Mouse (Mus musculus) erythroblast, embryonic 14.5 days (primary cell): ENCODE measurements around the gene Iffo2. TPM values are rescaled to one million over a fixed set of nuclear protein-coding genes. Genes with fewer than 3 reads are reported as not detected.

Experiments used
- H3K27me3 ChIP-seq: 2 replicates; pipeline ENCODE4 v1.6.1; 2012; ENCODE audit warnings: inconsistent platforms; ENCODE audit not compliant: control insufficient read depth
- H3K36me3 ChIP-seq: 2 replicates; pipeline ENCODE4 v1.6.1; 2012; ENCODE audit warnings: mild to moderate bottlenecking, inconsistent platforms; ENCODE audit not compliant: control insufficient read depth
- H3K4me1 ChIP-seq: 2 replicates; pipeline ENCODE4 v1.6.1; 2012; ENCODE audit warnings: inconsistent platforms; ENCODE audit not compliant: control insufficient read depth
- H3K4me3 ChIP-seq: replicated peaks from 2 replicates; pipeline ENCODE3; 2012; ENCODE audit warnings: moderate library complexity, mild to moderate bottlenecking, inconsistent platforms
- H3K9me3 ChIP-seq: 2 replicates; pipeline ENCODE4 v1.6.1; 2012; ENCODE audit warnings: low read length, inconsistent platforms, mixed read lengths; ENCODE audit not compliant: control insufficient read depth
- GATA1 ChIP-seq: IDR thresholded peaks from 2 replicates; pipeline ENCODE4 v1.6.1; 2012; ENCODE audit warnings: low read length, inconsistent platforms, mixed read lengths
- TAL1 ChIP-seq: IDR thresholded peaks from 3 replicates; pipeline ENCODE4 v1.6.1; 2012; ENCODE audit warnings: low read length, inconsistent platforms, mixed read lengths
- polyA plus RNA-seq: library from polyadenylated mRNA; stranded (reverse); fragments of >175 nt; gene quantifications from 2 replicates; pipeline ENCODE4 v1.2.3, GENCODE M21; 2012

Gene Iffo2
- polyA plus RNA-seq, 1 experiment, result not detected

DNA sequence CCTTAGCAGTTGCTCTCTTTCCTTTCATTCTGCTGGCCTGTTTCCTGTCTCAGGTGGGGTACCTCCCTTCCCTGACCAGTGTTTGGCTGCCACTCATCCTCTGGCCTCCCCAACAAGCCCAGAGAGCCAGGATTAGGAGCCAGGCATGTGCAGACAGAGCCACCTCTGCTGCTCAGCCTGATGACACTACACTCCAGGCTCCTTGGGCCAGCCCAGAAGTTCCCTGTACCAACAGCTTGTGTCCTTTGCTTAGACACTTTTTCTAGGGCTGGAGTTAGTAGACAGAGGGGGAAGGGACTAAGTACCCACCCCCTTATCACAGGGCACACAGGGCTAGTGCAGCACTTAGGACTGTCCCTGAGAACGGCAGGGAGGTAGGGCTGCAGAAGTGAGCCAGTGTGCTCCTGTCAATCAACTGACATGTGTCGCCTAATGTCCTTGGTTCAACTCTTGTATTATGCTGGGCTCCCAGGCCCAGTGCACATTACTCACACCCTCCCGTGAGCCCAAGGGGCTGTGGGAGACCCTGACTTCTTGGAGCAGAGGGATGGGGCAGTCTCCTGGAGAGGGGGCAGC is 38.0 kb upstream of the Iffo2 start:
- Histone ChIP-seq H3K4me3 (no peak overlapping the region), H3K27me3 (no peaks in the 10 kb centered on the region), H3K36me3 (peaks cover 50% of the 10 kb centered on the region), H3K9me3 (no peaks in the 10 kb centered on the region), H3K4me1 (no peaks in the 10 kb centered on the region; the same call in 1 of the 2 replicates)
- TF ChIP-seq GATA1, result no peak

DNA sequence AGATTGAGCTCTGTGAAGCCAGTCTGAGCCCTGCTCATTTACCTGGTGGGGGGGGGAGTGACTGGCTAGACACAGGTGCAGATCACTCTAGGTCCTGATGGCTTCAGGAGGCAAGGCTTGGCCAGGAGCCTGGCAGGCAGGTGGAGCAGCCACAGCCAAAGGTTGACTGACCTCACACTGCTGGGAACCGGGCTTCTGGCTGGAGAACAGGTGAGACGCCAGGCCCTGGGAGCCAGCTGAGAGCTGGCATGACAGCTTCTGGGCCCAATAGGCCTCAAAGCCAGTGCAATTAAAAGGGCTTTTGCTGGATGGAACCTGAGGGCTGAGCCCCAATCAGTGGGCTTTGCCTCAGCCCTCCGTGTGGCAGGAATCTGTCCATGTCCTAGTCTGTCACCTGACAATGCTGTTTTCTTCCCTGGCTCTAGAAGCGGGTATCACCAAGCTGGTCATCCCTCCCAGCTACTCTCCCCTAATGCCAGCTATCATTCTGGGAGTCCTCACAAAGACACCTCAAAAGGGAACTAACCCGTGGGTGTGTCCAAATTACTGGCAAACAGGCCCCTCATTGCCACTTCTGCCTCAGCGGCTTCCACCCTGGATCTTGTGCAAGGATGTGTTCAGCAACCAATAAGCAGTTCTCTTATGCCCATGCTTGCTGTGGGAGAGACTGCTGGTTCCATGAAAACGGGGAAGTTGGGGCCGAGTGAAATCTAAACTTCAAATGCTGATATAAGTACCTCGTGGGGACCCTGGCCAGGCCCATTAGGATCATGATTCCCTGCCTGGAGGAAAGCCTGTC is 36.9 kb upstream of the Iffo2 start:
- Histone ChIP-seq H3K36me3 (peaks cover 39% of the 10 kb centered on the region), H3K9me3 (no peaks in the 10 kb centered on the region), H3K4me1 (no peaks in the 10 kb centered on the region; the same call in 1 of the 2 replicates), H3K27me3 (no peaks in the 10 kb centered on the region), H3K4me3 (no peak overlapping the region)
- no peak for TF ChIP-seq TAL1
- no peak for TF ChIP-seq GATA1

DNA sequence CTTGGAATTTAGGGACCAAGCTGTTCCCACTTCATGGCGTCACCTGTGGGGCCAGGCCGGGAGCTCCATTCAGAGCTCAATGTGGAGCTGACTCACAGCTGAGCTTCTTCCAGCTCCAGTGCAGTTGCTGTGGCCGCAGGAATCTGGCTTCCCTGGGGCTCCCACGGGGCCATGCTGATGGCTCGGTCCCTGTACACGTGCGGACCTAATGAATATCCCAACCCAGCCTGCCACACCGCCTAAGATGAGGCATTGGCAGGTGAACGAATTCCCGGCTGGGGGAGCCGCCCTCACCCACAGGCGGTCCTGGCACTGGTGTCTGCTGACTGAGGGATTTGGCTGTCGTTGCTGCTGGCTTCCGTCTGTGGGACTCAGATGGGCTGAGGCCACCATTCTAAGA is 29.5 kb upstream of the Iffo2 start:
- H3K27me3 ChIP-seq, result no peaks in the 10 kb centered on the region
- peaks cover 8% of the 10 kb centered on the region for H3K9me3 ChIP-seq
- H3K36me3 ChIP-seq, result no peaks in the 10 kb centered on the region
- no peak overlapping the region for H3K4me3 ChIP-seq
- TF ChIP-seq TAL1, result no peak
- TF ChIP-seq GATA1, result no peak
- H3K4me1 ChIP-seq, result no peaks in the 10 kb centered on the region; the same call in 1 of the 2 replicates

DNA sequence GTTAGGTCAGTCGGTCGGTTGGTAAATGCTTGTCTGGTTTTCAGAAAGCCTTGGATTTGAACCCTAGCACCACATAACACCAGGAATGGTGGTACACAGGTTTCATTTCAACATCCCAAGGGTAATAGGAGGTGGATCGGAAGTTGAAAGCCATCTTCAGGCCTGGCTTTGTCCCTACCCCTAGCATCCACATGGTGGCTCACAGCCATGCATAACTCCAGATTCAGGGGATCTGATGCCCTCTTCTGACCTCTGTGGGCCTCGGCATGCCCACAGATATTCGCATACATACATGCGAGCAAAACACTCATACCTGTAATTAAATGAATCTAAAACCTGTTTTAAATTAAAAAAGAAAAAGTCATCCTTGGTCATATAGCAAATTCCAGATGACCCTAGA is 28.6 kb upstream of the Iffo2 start:
- H3K4me3 ChIP-seq, result no peak overlapping the region
- no peaks in the 10 kb centered on the region for H3K27me3 ChIP-seq
- H3K36me3 ChIP-seq, result no peaks in the 10 kb centered on the region
- peaks cover 11% of the 10 kb centered on the region for H3K9me3 ChIP-seq
- H3K4me1 ChIP-seq, result no peaks in the 10 kb centered on the region; the same call in 1 of the 2 replicates
- no peak for TF ChIP-seq GATA1
- TF ChIP-seq TAL1, result no peak

DNA sequence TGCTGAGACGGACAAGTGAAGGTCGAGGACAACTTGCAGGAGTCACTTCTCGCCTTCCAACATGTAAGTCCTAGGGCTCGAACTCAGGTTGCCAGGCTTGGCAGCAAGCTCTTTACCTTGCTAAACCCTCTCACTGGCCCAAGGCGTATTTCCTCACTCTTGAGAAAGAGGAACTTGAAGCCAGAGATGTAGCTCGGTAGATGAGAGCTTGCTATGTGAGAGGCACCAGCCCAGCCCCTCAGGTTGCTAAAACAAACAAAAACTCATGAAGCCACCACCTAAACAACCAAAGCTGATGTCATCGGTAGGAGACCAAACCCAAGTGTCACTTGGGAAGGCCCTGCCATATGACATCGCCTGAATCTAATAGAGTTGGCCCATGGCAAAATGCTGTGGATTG is 26.4 kb upstream of the Iffo2 start:
- Histone ChIP-seq H3K4me3 (no peak overlapping the region), H3K9me3 (peaks cover 11% of the 10 kb centered on the region), H3K4me1 (no peaks in the 10 kb centered on the region), H3K27me3 (no peaks in the 10 kb centered on the region), H3K36me3 (no peaks in the 10 kb centered on the region)
- no peak for TF ChIP-seq TAL1
- TF ChIP-seq GATA1, result no peak

DNA sequence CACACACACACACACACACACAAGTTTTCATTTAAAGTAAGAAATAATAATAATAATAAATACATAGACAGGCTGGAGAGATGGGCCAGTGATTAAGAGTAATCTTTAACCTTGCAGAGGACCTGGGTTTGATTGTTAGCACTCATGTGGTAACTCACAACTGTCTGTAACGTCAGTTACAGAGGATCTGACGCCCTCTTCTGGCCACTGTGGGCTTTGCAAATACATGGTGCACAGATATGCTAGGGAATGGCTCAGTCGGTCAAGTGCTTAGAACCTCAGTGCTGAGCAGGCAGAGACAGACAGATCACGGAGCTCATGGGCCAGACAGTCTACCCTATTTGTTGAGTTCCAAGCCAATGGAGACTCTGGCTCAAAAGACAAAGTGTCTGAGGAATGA is 24.6 kb upstream of the Iffo2 start:
- Histone ChIP-seq H3K9me3 (peaks cover 11% of the 10 kb centered on the region), H3K27me3 (no peaks in the 10 kb centered on the region), H3K4me3 (no peak overlapping the region), H3K36me3 (no peaks in the 10 kb centered on the region), H3K4me1 (no peaks in the 10 kb centered on the region)
- TF ChIP-seq TAL1 (no peak), GATA1 (no peak)

DNA sequence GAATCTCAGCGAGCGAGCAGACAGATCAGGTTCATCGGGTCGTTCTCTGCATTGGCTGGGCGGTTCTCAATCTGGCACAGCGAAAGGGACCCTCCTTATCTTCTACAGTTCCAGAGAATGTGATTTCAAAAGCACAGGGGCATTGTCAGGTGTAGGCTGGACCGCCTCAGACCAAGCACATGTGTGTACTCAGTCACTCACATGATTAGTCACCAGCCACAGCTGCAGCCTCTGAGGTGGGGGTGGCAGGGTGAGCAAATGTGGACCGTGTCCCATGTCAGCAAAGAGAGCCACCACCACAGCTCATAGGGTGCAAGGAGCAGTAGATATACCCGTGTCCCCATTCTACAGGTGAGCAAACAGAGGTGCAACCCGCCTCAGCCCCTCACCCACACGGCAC is 23.6 kb upstream of the Iffo2 start:
- TF ChIP-seq TAL1 (no peak), GATA1 (no peak)
- H3K9me3 ChIP-seq, result peaks cover 11% of the 10 kb centered on the region
- H3K4me1 ChIP-seq, result no peaks in the 10 kb centered on the region
- no peaks in the 10 kb centered on the region for H3K36me3 ChIP-seq
- H3K4me3 ChIP-seq, result no peak overlapping the region
- H3K27me3 ChIP-seq, result no peaks in the 10 kb centered on the region

DNA sequence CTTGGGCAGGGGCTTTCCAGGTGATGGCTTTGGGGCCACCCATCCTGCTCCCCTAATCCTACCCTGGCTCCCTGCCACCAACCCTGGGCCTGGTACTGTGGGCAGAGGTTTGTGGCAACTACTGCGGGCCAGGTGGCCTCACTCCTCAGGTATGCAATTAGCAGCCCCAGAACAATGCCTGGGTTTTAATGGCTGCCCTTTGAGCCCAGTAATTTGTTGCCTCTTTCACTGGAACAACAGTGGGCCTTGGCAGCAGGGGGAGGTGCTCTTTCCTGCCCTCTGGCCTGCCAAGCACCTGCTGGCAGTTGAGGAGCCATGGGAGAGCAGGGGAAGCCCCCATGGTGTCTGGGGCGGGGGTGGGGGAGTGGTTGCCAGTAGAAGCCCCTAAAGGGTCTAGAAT is 21.3 kb upstream of the Iffo2 start:
- Histone ChIP-seq H3K4me1 (peaks cover 8% of the 10 kb centered on the region), H3K9me3 (peaks cover 11% of the 10 kb centered on the region), H3K36me3 (no peaks in the 10 kb centered on the region), H3K4me3 (no peak overlapping the region), H3K27me3 (no peaks in the 10 kb centered on the region)
- TF ChIP-seq TAL1, result no peak
- TF ChIP-seq GATA1, result no peak

DNA sequence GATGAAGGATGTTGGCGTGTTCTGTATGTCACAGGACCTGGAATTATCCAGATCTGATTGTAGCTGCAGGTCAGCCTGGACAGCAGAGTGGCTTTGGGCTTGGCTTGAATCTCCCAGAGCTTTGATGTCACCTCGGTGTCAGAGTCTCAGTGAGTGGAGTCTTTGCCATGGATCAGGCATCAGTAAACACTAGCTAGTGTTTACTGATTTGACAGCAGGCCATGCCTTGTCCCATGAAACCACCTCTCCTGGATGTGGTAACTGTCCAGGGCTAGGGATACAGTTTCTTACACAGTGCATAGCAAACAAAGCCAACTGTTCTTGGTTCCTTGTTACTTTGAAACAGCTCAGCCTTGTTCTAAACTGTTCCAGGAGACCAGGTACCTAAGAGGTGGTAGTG is 18.8 kb upstream of the Iffo2 start:
- Histone ChIP-seq H3K4me3 (no peak overlapping the region), H3K27me3 (no peaks in the 10 kb centered on the region), H3K9me3 (no peaks in the 10 kb centered on the region), H3K36me3 (no peaks in the 10 kb centered on the region), H3K4me1 (peaks cover 8% of the 10 kb centered on the region)
- TF ChIP-seq TAL1, result no peak
- no peak for TF ChIP-seq GATA1
